Mouse (Mus musculus): ENCODE measurements around the gene Pdia5. TPM values are rescaled to one million over a fixed set of nuclear protein-coding genes. Genes with fewer than 3 reads are reported as not detected.

Gene Pdia5
- polyA plus RNA-seq, 1 experiment = 20.2 TPM

- TF ChIP-seq CTCF (IDR thresholded peaks at IDR 0.05; ENCODE audit: low read depth, low read length) = no peak
- TF ChIP-seq EP300 (IDR thresholded peaks at IDR 0.05; ENCODE audit: insufficient read depth, low read depth, low read length) = no peak
- no peak for TF ChIP-seq POLR2A (IDR thresholded peaks at IDR 0.05; ENCODE audit: insufficient read depth, low read length)
- Histone ChIP-seq H3K4me3 (ENCODE audit: low read depth, low read length) (no peak overlapping the region), H3K36me3 (ENCODE audit: control insufficient read depth, insufficient read depth, low read length, poor library complexity, severe bottlenecking) (no peaks in the 10 kb centered on the region), H3K27me3 (ENCODE audit: control insufficient read depth, insufficient read depth, low read length, poor library complexity, severe bottlenecking) (no peaks in the 10 kb centered on the region), H3K27ac (ENCODE audit: insufficient read depth, low read length) (no peak overlapping the region), H3K4me1 (ENCODE audit: control insufficient read depth, insufficient read depth, low read length) (no peaks in the 10 kb centered on the region), H3K9me3 (replicated peaks; ENCODE audit: control insufficient read depth, insufficient read depth, low read length, poor library complexity, severe bottlenecking) (no peaks in the 10 kb centered on the region), H3K9ac (ENCODE audit: low read depth, poor library complexity, severe bottlenecking) (no peak overlapping the region)
These were observed 111.3 kb downstream of the Pdia5 start for GRCm38 (mm10) chr16:35379344-35379743.

- no peak for TF ChIP-seq POLR2A (IDR thresholded peaks at IDR 0.05; ENCODE audit: insufficient read depth, low read length)
- no peak overlapping the region for H3K27ac ChIP-seq (ENCODE audit: insufficient read depth, low read length)
These were observed 126.6 kb downstream of the Pdia5 start for GRCm38 (mm10) chr16:35364063-35364428.

GRCm38 (mm10) chr16:35363150-35364062 lies 127.3 kb downstream of the Pdia5 start, which contains the start of gene Sec22a:
TSS of gene Sec22a (minus strand) at chr16:35363918.
- H3K27me3 ChIP-seq (ENCODE audit: control insufficient read depth, insufficient read depth, low read length, poor library complexity, severe bottlenecking) = 0 out of 2 replicates have a peak, but pooled peaks cover 1% of the 10 kb centered on the region
- no peaks in the 10 kb centered on the region for H3K36me3 ChIP-seq (ENCODE audit: control insufficient read depth, insufficient read depth, low read length, poor library complexity, severe bottlenecking)
- H3K4me1 ChIP-seq (ENCODE audit: control insufficient read depth, insufficient read depth, low read length) = no peaks in the 10 kb centered on the region
- no peaks in the 10 kb centered on the region for H3K9me3 ChIP-seq (replicated peaks; ENCODE audit: control insufficient read depth, insufficient read depth, low read length, poor library complexity, severe bottlenecking)
- TF ChIP-seq POLR2A (IDR thresholded peaks at IDR 0.05; ENCODE audit: insufficient read depth, low read length) (peak; percentile 10), EP300 (IDR thresholded peaks at IDR 0.05; ENCODE audit: insufficient read depth, low read depth, low read length) (0 out of 2 replicates have a peak, but pooled peaks have one; percentile 13), CTCF (IDR thresholded peaks at IDR 0.05; ENCODE audit: low read depth, low read length) (no peak)
- peak within 1 kb of the TSS; percentile 70 for H3K9ac ChIP-seq (ENCODE audit: low read depth, poor library complexity, severe bottlenecking)
- H3K27ac ChIP-seq (ENCODE audit: insufficient read depth, low read length) = no peak within 1 kb of the TSS; the same call in 1 of the 2 replicates
- H3K4me3 ChIP-seq (ENCODE audit: low read depth, low read length) = peak within 1 kb of the TSS; percentile 97

More at GRCm38 (mm10) chr16:35364063-35364428, 126.6 kb downstream of the Pdia5 start:
- Histone ChIP-seq H3K36me3 (ENCODE audit: control insufficient read depth, insufficient read depth, low read length, poor library complexity, severe bottlenecking) (no peaks in the 10 kb centered on the region), H3K9me3 (replicated peaks; ENCODE audit: control insufficient read depth, insufficient read depth, low read length, poor library complexity, severe bottlenecking) (no peaks in the 10 kb centered on the region), H3K27me3 (ENCODE audit: control insufficient read depth, insufficient read depth, low read length, poor library complexity, severe bottlenecking) (0 out of 2 replicates have a peak, but pooled peaks cover 1% of the 10 kb centered on the region), H3K4me3 (ENCODE audit: low read depth, low read length) (peak overlapping the region; percentile 97), H3K4me1 (ENCODE audit: control insufficient read depth, insufficient read depth, low read length) (no peaks in the 10 kb centered on the region), H3K9ac (ENCODE audit: low read depth, poor library complexity, severe bottlenecking) (peak overlapping the region; percentile 70)

GRCm38 (mm10) chr16:35362221-35362620 lies 128.5 kb downstream of the Pdia5 start:
- Histone ChIP-seq H3K4me3 (ENCODE audit: low read depth, low read length) (no peak overlapping the region), H3K4me1 (ENCODE audit: control insufficient read depth, insufficient read depth, low read length) (no peaks in the 10 kb centered on the region)
- TF ChIP-seq EP300 (IDR thresholded peaks at IDR 0.05; ENCODE audit: insufficient read depth, low read depth, low read length) (no peak), CTCF (IDR thresholded peaks at IDR 0.05; ENCODE audit: low read depth, low read length) (no peak), POLR2A (IDR thresholded peaks at IDR 0.05; ENCODE audit: insufficient read depth, low read length) (no peak)

GRCm38 (mm10) chr16:35360593-35360992 lies 130.1 kb downstream of the Pdia5 start:
- H3K9me3 ChIP-seq (replicated peaks; ENCODE audit: control insufficient read depth, insufficient read depth, low read length, poor library complexity, severe bottlenecking) = no peaks in the 10 kb centered on the region
- TF ChIP-seq CTCF (IDR thresholded peaks at IDR 0.05; ENCODE audit: low read depth, low read length) (peak; percentile 98), POLR2A (IDR thresholded peaks at IDR 0.05; ENCODE audit: insufficient read depth, low read length) (no peak)
- no peaks in the 10 kb centered on the region for H3K36me3 ChIP-seq (ENCODE audit: control insufficient read depth, insufficient read depth, low read length, poor library complexity, severe bottlenecking)
- no peak overlapping the region for H3K9ac ChIP-seq (ENCODE audit: low read depth, poor library complexity, severe bottlenecking)
- H3K27me3 ChIP-seq (ENCODE audit: control insufficient read depth, insufficient read depth, low read length, poor library complexity, severe bottlenecking) = no peaks in the 10 kb centered on the region
- no peaks in the 10 kb centered on the region for H3K4me1 ChIP-seq (ENCODE audit: control insufficient read depth, insufficient read depth, low read length)
- H3K4me3 ChIP-seq (ENCODE audit: low read depth, low read length) = no peak overlapping the region
- H3K27ac ChIP-seq (ENCODE audit: insufficient read depth, low read length) = no peak overlapping the region

More at GRCm38 (mm10) chr16:35362221-35362620, 128.5 kb downstream of the Pdia5 start:
- Histone ChIP-seq H3K36me3 (ENCODE audit: control insufficient read depth, insufficient read depth, low read length, poor library complexity, severe bottlenecking) (no peaks in the 10 kb centered on the region), H3K27me3 (ENCODE audit: control insufficient read depth, insufficient read depth, low read length, poor library complexity, severe bottlenecking) (no peaks in the 10 kb centered on the region), H3K9ac (ENCODE audit: low read depth, poor library complexity, severe bottlenecking) (no peak overlapping the region), H3K9me3 (replicated peaks; ENCODE audit: control insufficient read depth, insufficient read depth, low read length, poor library complexity, severe bottlenecking) (no peaks in the 10 kb centered on the region), H3K27ac (ENCODE audit: insufficient read depth, low read length) (no peak overlapping the region)

GRCm38 (mm10) chr16:35357449-35357848 lies 133.2 kb downstream of the Pdia5 start:
- no peaks in the 10 kb centered on the region for H3K27me3 ChIP-seq (ENCODE audit: control insufficient read depth, insufficient read depth, low read length, poor library complexity, severe bottlenecking)
- TF ChIP-seq POLR2A (IDR thresholded peaks at IDR 0.05; ENCODE audit: insufficient read depth, low read length) (no peak), EP300 (IDR thresholded peaks at IDR 0.05; ENCODE audit: insufficient read depth, low read depth, low read length) (no peak), CTCF (IDR thresholded peaks at IDR 0.05; ENCODE audit: low read depth, low read length) (no peak)
- H3K4me1 ChIP-seq (ENCODE audit: control insufficient read depth, insufficient read depth, low read length) = no peaks in the 10 kb centered on the region
- no peak overlapping the region for H3K4me3 ChIP-seq (ENCODE audit: low read depth, low read length)
- H3K9ac ChIP-seq (ENCODE audit: low read depth, poor library complexity, severe bottlenecking) = no peak overlapping the region
- H3K27ac ChIP-seq (ENCODE audit: insufficient read depth, low read length) = no peak overlapping the region
- H3K36me3 ChIP-seq (ENCODE audit: control insufficient read depth, insufficient read depth, low read length, poor library complexity, severe bottlenecking) = no peaks in the 10 kb centered on the region
- H3K9me3 ChIP-seq (replicated peaks; ENCODE audit: control insufficient read depth, insufficient read depth, low read length, poor library complexity, severe bottlenecking) = no peaks in the 10 kb centered on the region

Other genes starting within 250 kb of the Pdia5 start
- 29.3 and 32.8 TPM in 2 replicates for gene Sec22a, start 127.0 kb downstream of the Pdia5 start, polyA plus RNA-seq (2011; ENCODE audit: insufficient read depth, insufficient read length, low read depth, missing spikeins)
- gene Sema5b, start 50.3 kb upstream of the Pdia5 start, polyA plus RNA-seq (2011; ENCODE audit: insufficient read depth, insufficient read length, low read depth, missing spikeins) = 1.6 and 4.3 TPM in 2 replicates